Mouse (Mus musculus) adrenal gland, postnatal 14 days (tissue): ENCODE results near the gene Sh3bp5l. TPM values are rescaled to one million over a fixed set of nuclear protein-coding genes. Genes with fewer than 3 reads are reported as not detected.
A peak's percentile ranks its signal among the peaks of the same experiment; 100 is the strongest.
"Not testable (repeated sequence)": the region's sequence is repeated elsewhere in the genome, so short reads cannot be mapped to it uniquely, and the experiment has no call there.

Experiments used
- DNase-seq: peaks from one replicate; pipeline ENCODE4 v3.0.0; 2021; ENCODE audit warnings: mixed read lengths
- total RNA-seq: library from RNA; stranded (reverse); gene quantifications from 2 replicates; pipeline ENCODE4 v1.2.3, GENCODE M21; 2021

Sh3bp5l gene
- total RNA-seq, 1 experiment from 2014 or later, result 38.5 TPM

- peak; percentile 99 for DNase-seq
Observed at GRCm38 (mm10) chr11:58322824-58323569, 7.5 kb upstream of the Sh3bp5l start.

DNA sequence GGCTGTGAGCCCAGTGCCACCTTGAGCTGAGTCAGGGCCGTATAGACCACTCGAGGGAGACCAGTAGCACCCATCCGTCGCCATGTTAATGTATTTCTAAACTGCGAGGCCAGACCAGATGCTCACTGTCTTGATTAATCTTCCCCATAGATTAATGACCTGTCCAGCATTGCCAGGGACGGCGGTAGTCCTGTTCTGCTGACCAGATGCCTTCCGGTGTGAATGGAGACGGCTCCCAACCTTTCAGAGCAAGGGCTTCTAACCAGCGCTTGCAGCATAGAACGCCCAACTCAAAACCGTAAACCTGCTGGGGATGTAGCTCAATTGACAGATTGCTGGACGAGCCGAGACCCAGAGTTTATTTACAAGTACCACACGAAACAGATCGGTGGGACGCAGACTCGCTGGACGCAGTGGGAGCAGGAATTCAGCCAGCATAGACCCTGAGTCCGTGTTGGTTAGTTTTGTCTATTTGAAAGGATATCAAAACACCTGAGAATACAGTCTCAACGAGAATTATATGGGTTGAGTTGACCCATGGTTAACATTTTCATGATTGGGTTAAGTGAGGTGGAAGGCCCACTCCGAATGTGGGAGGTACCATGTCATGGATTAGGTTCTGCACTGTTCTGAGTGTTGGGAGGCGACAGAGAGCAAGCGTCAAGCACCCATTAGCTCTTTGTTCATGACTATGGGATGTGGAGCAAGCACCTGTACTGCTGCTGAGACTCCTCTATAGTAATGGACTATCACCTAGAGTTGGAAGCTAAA lies 6.8 kb upstream of the Sh3bp5l start:
- no peak for DNase-seq

DNA sequence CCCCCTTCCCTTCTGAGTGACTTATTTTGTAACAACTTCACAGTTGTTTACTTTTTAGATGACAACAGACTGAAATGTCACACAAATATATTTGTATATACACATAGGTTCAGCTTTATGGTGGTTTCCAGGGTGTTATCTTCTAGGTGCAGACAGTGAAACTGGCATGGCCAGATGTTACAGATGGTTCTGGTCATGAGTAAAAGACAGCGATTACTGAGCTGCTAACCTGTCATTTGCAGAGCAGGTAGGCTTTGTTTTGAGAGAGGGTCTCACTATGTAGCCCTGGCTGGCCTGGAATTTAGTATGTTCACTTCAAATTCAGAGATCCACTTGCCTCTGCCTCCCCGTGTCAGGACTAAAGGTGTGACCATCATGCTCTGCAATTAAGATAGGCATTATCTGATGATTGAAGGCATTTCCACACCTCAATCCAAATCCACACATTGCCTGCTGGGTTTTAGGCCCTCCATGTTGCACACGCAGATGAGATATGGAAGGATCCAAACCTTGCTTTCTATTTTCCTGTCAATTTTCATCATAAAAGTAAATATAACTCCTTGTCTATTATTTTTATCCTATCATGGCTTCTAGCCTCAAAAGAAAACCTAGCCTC lies 5.8 kb upstream of the Sh3bp5l start:
- DNase-seq, result no peak

DNA sequence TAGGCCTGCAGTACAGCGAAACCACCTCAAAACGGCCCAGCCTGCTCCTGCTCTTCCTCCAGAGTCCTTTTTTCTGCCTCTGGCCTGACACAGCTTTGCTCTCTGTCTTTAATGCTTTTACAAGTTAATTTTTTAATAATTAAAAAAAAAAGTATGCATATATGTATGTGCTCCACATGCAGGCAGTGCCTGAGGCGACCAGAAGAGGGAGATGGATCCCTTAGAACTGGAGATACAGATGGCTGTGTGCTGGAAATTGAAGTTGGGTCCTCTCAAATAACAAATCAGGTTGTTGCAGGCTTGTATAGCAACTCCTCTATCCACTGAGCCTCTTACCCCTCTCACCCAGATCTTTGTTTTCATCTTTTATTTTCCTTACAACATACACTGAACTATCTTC lies 3.7 kb upstream of the Sh3bp5l start:
- DNase-seq, result no peak

- DNase-seq, result no peak
Observed at GRCm38 (mm10) chr11:58329906-58330275, 633 bp upstream of the Sh3bp5l start.

GRCm38 (mm10) chr11:58331149-58331495 lies 598 bp downstream of the Sh3bp5l start:
- DNase-seq, result no peak

- DNase-seq, result no peak
Observed at GRCm38 (mm10) chr11:58331546-58331945, 1.0 kb downstream of the Sh3bp5l start.

DNA sequence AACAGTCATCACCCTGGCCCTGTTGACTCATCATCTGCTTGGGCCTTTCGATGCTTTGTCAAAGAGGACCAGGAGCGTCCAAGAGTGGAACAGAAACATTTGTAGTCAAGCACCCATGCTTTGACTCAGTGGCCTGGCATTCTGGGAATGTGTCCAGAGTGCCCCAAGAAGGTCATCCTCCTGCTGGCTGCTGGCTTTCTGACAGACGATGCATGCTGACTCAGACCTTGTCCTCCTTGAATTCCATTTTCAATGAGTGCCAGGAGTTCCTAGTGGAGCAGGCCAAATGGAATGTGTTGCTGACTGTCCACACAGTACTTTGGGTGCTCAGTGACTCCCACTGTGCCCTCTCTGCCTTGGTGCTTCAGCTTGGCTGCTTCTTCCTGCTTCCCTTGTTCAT lies 4.2 kb downstream of the Sh3bp5l start:
- DNase-seq, result peak; percentile 89

DNA sequence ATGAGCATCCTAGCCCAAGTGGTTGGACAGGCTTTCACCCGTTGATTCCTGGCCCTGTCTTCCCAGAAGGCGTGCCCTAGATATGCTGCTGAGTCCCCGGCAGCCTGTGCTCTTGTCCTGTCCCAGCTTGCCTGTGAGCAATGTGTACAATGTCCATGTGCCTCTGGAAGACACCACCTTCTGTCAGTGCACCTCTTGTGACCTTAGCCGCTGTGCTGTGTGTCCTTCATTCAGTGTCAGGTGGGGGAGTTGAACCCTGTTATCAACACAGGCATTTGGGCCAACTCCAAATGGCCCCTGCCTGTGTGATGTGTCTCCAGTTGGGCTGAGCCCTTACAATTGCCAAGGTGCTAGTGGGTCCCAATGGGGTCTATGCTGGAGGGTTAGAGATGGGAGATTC lies 16.2 kb downstream of the Sh3bp5l start:
- no peak for DNase-seq

DNA sequence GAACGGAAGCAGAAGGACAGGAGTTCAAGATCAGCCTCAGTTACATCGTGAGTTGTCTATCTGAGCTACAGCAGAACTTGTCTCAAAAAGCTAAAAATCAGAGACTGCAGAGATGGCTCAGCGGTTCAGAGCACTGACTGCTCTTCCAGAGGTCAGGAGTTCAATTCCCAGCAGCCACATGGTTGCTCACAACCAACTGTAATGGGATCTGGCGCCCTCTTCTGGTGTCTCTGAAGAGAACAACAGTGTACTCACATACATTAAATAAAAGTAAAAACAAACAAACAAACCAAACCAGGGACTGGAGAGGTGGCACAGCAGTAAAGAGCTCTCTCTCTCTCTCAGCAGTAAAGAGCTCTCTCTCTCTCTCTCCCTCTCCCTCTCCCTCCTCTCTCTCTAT lies 20.1 kb downstream of the Sh3bp5l start:
- no peak for DNase-seq

- DNase-seq, result no peak
Observed at GRCm38 (mm10) chr11:58351179-58351578, 20.7 kb downstream of the Sh3bp5l start.

- no peak for DNase-seq
Observed at GRCm38 (mm10) chr11:58352681-58353548, 22.4 kb downstream of the Sh3bp5l start.

GRCm38 (mm10) chr11:58353709-58354108 lies 23.2 kb downstream of the Sh3bp5l start:
- no peak for DNase-seq

DNA sequence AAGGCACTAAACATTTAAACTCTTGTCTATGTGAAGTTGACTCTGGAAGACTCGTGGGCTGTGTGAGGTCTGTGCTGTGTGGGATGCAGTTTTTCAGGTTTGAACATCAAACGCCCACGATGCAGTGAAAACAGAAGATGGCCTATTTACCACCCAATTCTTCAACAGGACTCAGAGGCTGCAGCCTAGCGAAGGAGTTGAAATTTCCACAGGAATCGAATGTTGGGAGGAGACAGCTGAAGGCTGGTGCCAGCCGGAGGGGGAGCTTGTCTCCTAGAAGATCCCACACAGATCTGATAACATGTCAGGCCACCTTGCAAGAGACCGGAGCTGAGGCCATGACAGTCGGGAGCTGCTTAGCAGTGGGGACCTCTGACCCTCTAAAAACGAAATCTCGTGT lies 24.0 kb downstream of the Sh3bp5l start:
- DNase-seq, result no peak

DNA sequence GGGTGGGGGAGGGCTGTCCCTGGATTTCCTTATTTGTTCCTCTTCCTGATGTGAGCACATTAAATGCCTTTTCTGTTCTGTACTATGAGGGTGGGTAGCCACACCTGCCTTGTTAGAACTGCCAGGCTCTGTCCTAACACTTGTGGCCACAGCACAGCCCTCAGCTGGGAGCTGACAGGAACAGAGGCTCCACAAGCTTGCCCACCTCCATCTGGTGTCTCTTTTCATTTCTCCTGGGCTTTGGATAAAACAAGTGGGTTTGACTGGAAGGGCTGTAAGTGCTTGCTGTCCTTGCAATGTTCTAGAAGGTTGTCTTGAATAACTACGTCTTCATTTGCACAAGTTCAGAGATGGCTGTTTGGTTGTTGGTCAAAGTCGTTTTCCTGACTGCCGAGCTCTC lies 24.4 kb downstream of the Sh3bp5l start:
- no peak for DNase-seq

DNA sequence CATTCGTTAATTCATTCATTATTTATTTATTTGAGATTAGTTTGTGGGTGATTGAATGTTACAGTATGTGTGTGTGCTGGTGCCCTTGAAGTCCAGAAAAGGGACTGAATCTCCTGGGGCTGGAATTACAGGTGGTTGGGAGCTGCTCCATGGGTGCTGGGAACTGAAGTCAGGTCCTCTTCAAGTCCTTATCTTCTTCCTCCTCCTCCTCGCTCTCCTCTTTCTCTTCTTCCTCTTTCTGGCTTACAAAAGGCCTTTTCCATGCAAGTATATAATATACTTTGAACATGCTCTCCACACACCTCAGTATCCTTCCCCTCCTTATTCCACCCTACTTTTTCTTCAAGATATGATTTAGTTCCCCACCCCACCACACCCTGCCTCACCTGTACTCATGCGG lies 26.5 kb downstream of the Sh3bp5l start:
- DNase-seq, result no peak

DNA sequence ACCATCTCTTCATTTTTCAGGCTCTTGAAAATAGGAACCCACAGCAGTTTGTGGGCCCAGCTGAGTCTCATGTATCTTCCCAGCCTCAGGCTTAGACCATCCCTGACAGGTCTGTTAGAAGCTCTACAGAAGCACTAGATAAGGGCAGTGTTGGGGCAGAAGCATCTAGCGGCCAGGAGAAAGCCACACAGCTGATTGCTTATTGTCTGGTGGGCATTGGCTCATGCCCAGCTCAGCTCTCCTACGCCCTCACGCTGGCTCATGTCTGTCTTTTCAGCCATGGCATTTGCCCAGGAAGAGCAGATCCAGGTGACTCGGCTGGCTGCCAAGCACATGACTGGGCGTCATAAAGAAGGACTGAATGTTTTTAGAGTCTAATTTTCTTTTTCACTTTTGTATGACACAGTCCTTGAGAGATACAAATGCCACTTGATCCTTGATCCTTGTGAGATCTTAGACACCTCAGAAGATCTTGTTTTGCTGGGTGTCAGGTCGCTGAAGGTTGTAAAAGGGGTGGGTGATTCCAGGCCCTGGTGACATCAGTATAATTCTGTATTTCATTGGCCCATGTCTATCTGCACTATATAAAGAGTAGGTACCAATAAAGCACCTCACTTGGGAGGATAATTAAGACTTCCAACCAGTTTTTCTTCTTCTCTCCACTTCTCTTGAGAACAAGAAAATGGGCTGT lies 27.5 kb downstream of the Sh3bp5l start:
- DNase-seq, result no peak

DNA sequence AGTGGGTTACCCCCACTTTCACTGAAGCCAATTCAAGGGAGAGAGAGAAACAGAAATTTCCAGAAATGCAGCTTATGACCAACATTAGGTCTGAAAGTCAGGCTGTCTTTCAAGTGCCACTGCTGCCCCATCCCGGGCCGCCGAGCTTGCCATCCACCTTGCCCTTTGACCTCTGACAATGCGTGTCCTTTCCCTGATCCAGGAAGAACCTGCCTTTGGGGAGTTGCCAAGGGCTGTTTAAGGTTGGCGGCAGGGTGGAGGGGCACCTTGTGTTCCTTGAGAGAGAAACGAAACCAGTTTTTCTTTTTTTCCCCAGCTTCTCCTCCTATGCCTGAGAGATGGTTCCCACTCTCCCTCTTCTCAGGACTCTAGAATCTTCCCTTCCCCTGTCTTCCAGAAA lies 32.0 kb downstream of the Sh3bp5l start:
- DNase-seq, result not testable (repeated sequence)

- no peak for DNase-seq
Observed at GRCm38 (mm10) chr11:58364454-58364853, 33.9 kb downstream of the Sh3bp5l start.

DNA sequence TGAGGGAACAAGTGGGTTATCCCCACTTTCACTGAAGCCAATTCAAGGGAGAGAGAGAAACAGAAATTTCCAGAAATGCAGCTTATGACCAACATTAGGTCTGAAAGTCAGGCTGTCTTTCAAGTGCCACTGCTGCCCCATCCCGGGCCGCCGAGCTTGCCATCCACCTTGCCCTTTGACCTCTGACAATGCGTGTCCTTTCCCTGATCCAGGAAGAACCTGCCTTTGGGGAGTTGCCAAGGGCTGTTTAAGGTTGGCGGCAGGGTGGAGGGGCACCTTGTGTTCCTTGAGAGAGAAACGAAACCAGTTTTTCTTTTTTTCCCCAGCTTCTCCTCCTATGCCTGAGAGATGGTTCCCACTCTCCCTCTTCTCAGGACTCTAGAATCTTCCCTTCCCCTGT lies 35.7 kb downstream of the Sh3bp5l start:
- not testable (repeated sequence) for DNase-seq

GRCm38 (mm10) chr11:58377273-58377672 lies 46.7 kb downstream of the Sh3bp5l start:
- DNase-seq, result no peak

DNA sequence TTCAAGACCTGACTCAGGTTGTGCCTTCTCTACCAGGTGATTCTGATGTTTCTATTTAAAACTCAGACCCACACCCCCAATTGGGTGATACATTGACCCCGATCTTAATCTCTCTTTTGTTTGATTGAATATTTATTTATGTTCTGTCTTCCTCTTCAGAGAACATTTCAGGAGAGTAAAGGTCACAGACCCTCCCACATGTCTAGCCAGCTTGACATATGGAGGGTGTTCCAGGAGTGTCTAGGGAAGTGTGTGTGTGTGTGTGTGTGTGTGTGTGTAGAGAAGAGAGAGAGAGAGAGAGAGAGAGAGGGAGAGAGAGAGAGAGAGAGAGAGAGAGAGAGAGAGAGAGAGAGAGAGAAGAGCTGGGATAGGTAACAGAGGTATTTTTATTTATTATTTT lies 47.2 kb downstream of the Sh3bp5l start:
- no peak for DNase-seq
